Mouse (Mus musculus) limb, embryonic 10.5 days (tissue): Measurements from ENCODE around the gene Bsph1. TPM values are rescaled to one million over a fixed set of nuclear protein-coding genes. Genes with fewer than 3 reads are reported as not detected.
"Not testable (repeated sequence)": the region's sequence is repeated elsewhere in the genome, so short reads cannot be mapped to it uniquely, and the experiment has no call there.

Source experiments
- DNase-seq: peaks from one replicate; pipeline ENCODE4 v3.0.0-alpha.2; 2017; ENCODE audit warnings: low spot score
- H3K27ac ChIP-seq: fragments of 300-500 bp; sonication (generic); 2 replicates; pipeline ENCODE4 v1.5.1; 2016; ENCODE audit warnings: mild to moderate bottlenecking
- H3K27me3 ChIP-seq: fragments of 300-500 bp; sonication (generic); 2 replicates; pipeline ENCODE4 v1.6.1; 2016; ENCODE audit warnings: low read depth, mild to moderate bottlenecking; ENCODE audit not compliant: poor library complexity, severe bottlenecking
- H3K36me3 ChIP-seq: fragments of 300-500 bp; sonication (generic); 2 replicates; pipeline ENCODE4 v1.6.1; 2016; ENCODE audit warnings: mild to moderate bottlenecking, moderate library complexity
- H3K4me1 ChIP-seq: fragments of 300-500 bp; sonication (generic); 2 replicates; pipeline ENCODE4 v1.6.1; 2016
- H3K4me3 ChIP-seq: fragments of 300-500 bp; sonication (generic); 2 replicates; pipeline ENCODE4 v1.5.1; 2016; ENCODE audit warnings: mild to moderate bottlenecking, moderate library complexity
- H3K9me3 ChIP-seq: fragments of 300-500 bp; sonication (generic); replicated peaks from 2 replicates; pipeline ENCODE4 v1.6.1; 2016; ENCODE audit warnings: mild to moderate bottlenecking
- whole genome bisulfite sequencing: fragments of 180-500 bp; shearing (Covaris S2); methylation state at CpG from one replicate; pipeline ENCODE4 v1.1.7; 2016; 5-methylcytosine and 5-hydroxymethylcytosine counted together
- polyA plus RNA-seq: library from polyadenylated mRNA; unstranded; fragments of >200 nt; fragmentation: Nextera tagmentation; extraction: Ambion mirVana; gene quantifications from 2 replicates; pipeline ENCODE4 v1.2.1, GENCODE M21; 2016

Bsph1 gene
- not detected in 2 replicates for polyA plus RNA-seq

DNA sequence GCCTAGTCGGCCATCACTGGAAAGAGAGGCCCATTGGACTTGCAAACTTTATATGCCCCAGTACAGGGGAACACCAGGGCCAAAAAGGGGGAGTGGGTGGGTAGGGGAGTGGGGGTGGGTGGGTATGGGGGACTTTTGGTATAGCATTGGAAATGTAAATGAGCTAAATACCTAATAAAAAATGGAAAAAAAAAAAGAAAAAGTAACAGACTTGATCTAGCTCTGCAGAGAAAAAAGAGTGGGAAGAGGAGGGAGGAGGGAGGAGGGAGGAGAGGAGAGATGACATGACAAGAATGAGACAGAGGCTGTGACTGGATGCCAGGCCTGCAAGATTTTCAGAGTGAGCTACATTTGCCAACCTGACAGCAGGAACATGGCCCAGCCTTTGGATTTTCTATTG lies at the start of gene Bsph1:
Bsph1 (plus strand) TSS at position 301 of the 400 bp plus-strand sequence.
- WGBS = 80% methylated on average over 1 of the region's 1 CpGs
- not testable (repeated sequence) for H3K27me3 ChIP-seq, H3K27ac ChIP-seq, H3K4me1 ChIP-seq, H3K4me3 ChIP-seq, H3K9me3 ChIP-seq, H3K36me3 ChIP-seq, DNase-seq

DNA sequence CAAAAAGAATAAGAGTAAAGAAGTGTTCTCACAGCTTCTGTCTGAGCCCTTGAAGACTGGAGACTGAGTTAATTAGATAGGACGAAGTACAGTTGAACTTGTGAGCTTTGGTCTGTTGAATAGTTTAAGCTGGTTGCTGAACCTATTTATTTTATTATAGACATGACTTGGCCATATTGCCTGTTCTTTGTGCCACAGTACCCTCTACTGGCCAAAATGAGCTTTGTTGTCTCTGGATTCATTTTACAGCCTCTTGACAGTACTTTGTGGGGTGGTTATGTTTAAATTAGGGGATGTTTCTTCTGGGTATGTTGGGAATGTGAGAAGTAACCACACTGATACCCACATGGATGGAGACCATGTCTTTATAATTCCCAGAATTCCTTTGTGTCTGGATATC lies 60.9 kb downstream of the Bsph1 start:
- no peaks in the 10 kb centered on the region for H3K4me1 ChIP-seq
- H3K27me3 ChIP-seq = no peaks in the 10 kb centered on the region
- H3K27ac ChIP-seq = no peak overlapping the region
- 71% methylated on average over 1 of the region's 1 CpGs for WGBS
- H3K9me3 ChIP-seq = no peaks in the 10 kb centered on the region
- no peaks in the 10 kb centered on the region for H3K36me3 ChIP-seq
- no peak overlapping the region for H3K4me3 ChIP-seq
- DNase-seq = no peak

Other genes starting within 250 kb of the Bsph1 start
- gene Vmn1r89, start 237.8 kb upstream of the Bsph1 start, polyA plus RNA-seq = not detected in 2 replicates
- gene Lig1, start 173.6 kb upstream of the Bsph1 start, polyA plus RNA-seq = 163 and 169 TPM in 2 replicates
- gene Zswim9, start 172.1 kb upstream of the Bsph1 start, polyA plus RNA-seq = 10.0 and 11.4 TPM in 2 replicates
- 1.9 TPM in 2 replicates for gene Pla2g4c, start 126.2 kb upstream of the Bsph1 start, polyA plus RNA-seq
- gene Cabp5, start 52.7 kb upstream of the Bsph1 start, polyA plus RNA-seq = 0.15 TPM in 1 of 2 replicates, not detected in the other
- not detected in 2 replicates for gene Bsph2, start 120.2 kb downstream of the Bsph1 start, polyA plus RNA-seq
- gene Sult2a5, start 173.1 kb downstream of the Bsph1 start, polyA plus RNA-seq = not detected in 2 replicates